Mouse (Mus musculus) E14TG2a.4 (cell line): ENCODE measurements around the gene Lrrc3c.
"Not testable (repeated sequence)": the region's sequence is repeated elsewhere in the genome, so short reads cannot be mapped to it uniquely, and the experiment has no call there.

ENCODE experiments used
- H3K27me3 ChIP-seq: 2 replicates; pipeline ENCODE4 v1.6.1; 2014; ENCODE audit warnings: low read length, control low read depth; ENCODE audit not compliant: insufficient read depth
- H3K36me3 ChIP-seq: 2 replicates; pipeline ENCODE4 v1.6.1; 2014; ENCODE audit warnings: low read length, control low read depth; ENCODE audit not compliant: insufficient read depth
- H3K4me1 ChIP-seq: replicated peaks from 2 replicates; pipeline ENCODE4 v1.6.1; 2014; ENCODE audit warnings: low read depth, low read length, control low read depth
- H3K4me3 ChIP-seq: replicated peaks from 2 replicates; pipeline ENCODE4 v1.5.1; 2014; ENCODE audit warnings: mild to moderate bottlenecking, low read length
- H3K9me3 ChIP-seq: 2 replicates; pipeline ENCODE4 v1.6.1; 2014; ENCODE audit warnings: low read length, control low read depth
- CTCF ChIP-seq: conservative IDR thresholded peaks from 2 replicates; pipeline ENCODE4 v1.5.1; 2014; ENCODE audit warnings: low read length
- NANOG ChIP-seq: IDR thresholded peaks from 2 replicates; pipeline ENCODE4 v1.6.1; 2014; ENCODE audit warnings: borderline replicate concordance, low read length, mixed read lengths
- POU5F1 ChIP-seq: IDR thresholded peaks from 2 replicates; pipeline ENCODE4 v1.6.1; 2014; ENCODE audit warnings: low read length, borderline replicate concordance

Lrrc3c gene

GRCm38 (mm10) chr11:98602090-98602690 lies 4.1 kb downstream of the Lrrc3c start:
- H3K4me1 ChIP-seq: peaks cover 30% of the 10 kb centered on the region
- no peak for TF ChIP-seq CTCF
- TF ChIP-seq NANOG: no peak
- TF ChIP-seq POU5F1: no peak

GRCm38 (mm10) chr11:98603953-98604352 lies 5.9 kb downstream of the Lrrc3c start:
- H3K9me3 ChIP-seq: no peaks in the 10 kb centered on the region
- H3K36me3 ChIP-seq: no peaks in the 10 kb centered on the region
- no peak overlapping the region for H3K4me3 ChIP-seq
- peaks cover 24% of the 10 kb centered on the region for H3K4me1 ChIP-seq
- no peak for TF ChIP-seq POU5F1
- no peak for TF ChIP-seq NANOG
- no peak; the same call in 1 of the 2 replicates for TF ChIP-seq CTCF
- H3K27me3 ChIP-seq: peaks cover 34% of the 10 kb centered on the region

More at GRCm38 (mm10) chr11:98602090-98602690, 4.1 kb downstream of the Lrrc3c start:
- peak overlapping the region; percentile 76 for H3K4me3 ChIP-seq
- peaks cover 48% of the 10 kb centered on the region for H3K27me3 ChIP-seq
- no peaks in the 10 kb centered on the region for H3K36me3 ChIP-seq
- H3K9me3 ChIP-seq: no peaks in the 10 kb centered on the region

- not testable (repeated sequence) for H3K9me3 ChIP-seq, H3K4me3 ChIP-seq
- peaks cover 24% of the 10 kb centered on the region for H3K27me3 ChIP-seq
These were observed 6.8 kb downstream of the Lrrc3c start for GRCm38 (mm10) chr11:98604911-98605310.

GRCm38 (mm10) chr11:98606763-98607162 lies 8.7 kb downstream of the Lrrc3c start:
- H3K36me3 ChIP-seq: no peaks in the 10 kb centered on the region
- peaks cover 22% of the 10 kb centered on the region for H3K9me3 ChIP-seq
- H3K4me3 ChIP-seq: no peak overlapping the region
- peaks cover 12% of the 10 kb centered on the region for H3K27me3 ChIP-seq
- TF ChIP-seq NANOG (no peak), POU5F1 (no peak), CTCF (peak; percentile 81)
- peaks cover 8% of the 10 kb centered on the region for H3K4me1 ChIP-seq

More at GRCm38 (mm10) chr11:98604911-98605310, 6.8 kb downstream of the Lrrc3c start:
- peaks cover 18% of the 10 kb centered on the region for H3K4me1 ChIP-seq
- H3K36me3 ChIP-seq: not testable (repeated sequence)

- TF ChIP-seq CTCF (no peak), NANOG (no peak), POU5F1 (no peak)
- Histone ChIP-seq H3K27me3 (no peaks in the 10 kb centered on the region), H3K4me1 (no peaks in the 10 kb centered on the region), H3K4me3 (no peak overlapping the region; the same call in 1 of the 2 replicates), H3K9me3 (peaks cover 55% of the 10 kb centered on the region), H3K36me3 (no peaks in the 10 kb centered on the region)
These were observed 22.7 kb downstream of the Lrrc3c start for GRCm38 (mm10) chr11:98620791-98621190.

GRCm38 (mm10) chr11:98623981-98624380 lies 25.9 kb downstream of the Lrrc3c start:
- not testable (repeated sequence) for H3K27me3 ChIP-seq, H3K36me3 ChIP-seq, H3K4me3 ChIP-seq, H3K4me1 ChIP-seq
- peaks cover 68% of the 10 kb centered on the region for H3K9me3 ChIP-seq

- H3K4me1 ChIP-seq, H3K27me3 ChIP-seq, H3K36me3 ChIP-seq, H3K4me3 ChIP-seq: not testable (repeated sequence)
- H3K9me3 ChIP-seq: peaks cover 68% of the 10 kb centered on the region
These were observed 26.3 kb downstream of the Lrrc3c start for GRCm38 (mm10) chr11:98624381-98624780.

- no peak for TF ChIP-seq CTCF
- TF ChIP-seq NANOG: no peak
- no peak for TF ChIP-seq POU5F1
- no peak within 1 kb of the TSS for H3K4me3 ChIP-seq
- H3K4me1 ChIP-seq: no peaks in the 10 kb centered on the region
- peaks cover 61% of the 10 kb centered on the region for H3K9me3 ChIP-seq
- H3K27me3 ChIP-seq: peaks cover 9% of the 10 kb centered on the region; the same call in 1 of the 2 replicates
- no peaks in the 10 kb centered on the region for H3K36me3 ChIP-seq
These were observed 27.7 kb downstream of the Lrrc3c start, which contains the start of the genes Gm12355 and Gsdma3 for GRCm38 (mm10) chr11:98625611-98626410. Gene Gm12355, minus strand, starts transcription at chr11:98625661. Gene Gsdma3, plus strand, starts transcription at chr11:98626360.

- no peaks in the 10 kb centered on the region for H3K36me3 ChIP-seq
- H3K27me3 ChIP-seq: peaks cover 9% of the 10 kb centered on the region; the same call in 1 of the 2 replicates
- no peak overlapping the region for H3K4me3 ChIP-seq
- TF ChIP-seq POU5F1 (no peak), CTCF (no peak), NANOG (no peak)
- peaks cover 32% of the 10 kb centered on the region for H3K9me3 ChIP-seq
- no peaks in the 10 kb centered on the region for H3K4me1 ChIP-seq
These were observed 30.6 kb downstream of the Lrrc3c start for GRCm38 (mm10) chr11:98628706-98629105.
